Mouse (Mus musculus) heart, adult 18-20 months (tissue): ENCODE results near the gene Dmrtc2. TPM values are rescaled to one million over a fixed set of nuclear protein-coding genes. Genes with fewer than 3 reads are reported as not detected.
A peak's percentile ranks its signal among the peaks of the same experiment; 100 is the strongest.
"Not testable (repeated sequence)": the region's sequence is repeated elsewhere in the genome, so short reads cannot be mapped to it uniquely, and the experiment has no call there.

Experiments
- DNase-seq, 2 experiments: peaks; one replicate each; pipeline ENCODE4 v3.0.0; 2021 to 2022; ENCODE audit warnings: mixed read lengths in 1 of 2
- long read RNA-seq, 2 experiments: library from polyadenylated mRNA; stranded (forward); transcript quantifications; one replicate each; pipeline ENCODE4 v2.0.0; 2021
- total RNA-seq, 2 experiments: library from RNA; stranded (reverse); gene quantifications; 2 replicates each; pipeline ENCODE4 v1.2.3; 2021

The Dmrtc2 gene
- total RNA-seq, result not detected
- long read RNA-seq, experiment 1, result 0 reads
- long read RNA-seq, experiment 2, result 0 reads

- no peak for DNase-seq
These were observed at the start of gene Dmrtc2, which contains the start of gene Lypd4 for GRCm38 (mm10) chr7:24869532-24870165. Dmrtc2 (plus strand) TSS chr7:24870057. Lypd4 (minus strand) TSS chr7:24869941.

- DNase-seq, result no peak
These were observed 45.4 kb upstream of the Dmrtc2 start for GRCm38 (mm10) chr7:24824452-24824851.

DNA sequence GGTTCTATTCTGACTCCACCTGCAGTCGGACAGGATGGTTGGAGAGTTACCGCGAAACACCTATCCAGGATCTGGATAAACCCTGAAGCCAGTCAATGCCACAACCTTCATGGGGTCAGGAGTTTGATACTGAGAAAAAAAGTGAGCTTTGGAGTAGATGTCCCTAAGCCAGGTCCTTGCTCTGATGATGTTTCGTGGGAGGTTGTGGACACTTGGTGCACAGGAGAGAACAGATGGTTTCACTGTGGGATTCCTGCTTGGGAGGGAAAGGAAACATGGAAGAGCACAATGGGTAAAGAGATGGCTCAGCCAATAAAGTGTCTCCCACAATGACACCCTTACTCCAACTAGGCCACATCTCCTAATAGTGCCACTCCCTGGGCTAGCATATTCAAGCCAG, 42.7 kb upstream of the Dmrtc2 start:
- no peak for DNase-seq

DNA sequence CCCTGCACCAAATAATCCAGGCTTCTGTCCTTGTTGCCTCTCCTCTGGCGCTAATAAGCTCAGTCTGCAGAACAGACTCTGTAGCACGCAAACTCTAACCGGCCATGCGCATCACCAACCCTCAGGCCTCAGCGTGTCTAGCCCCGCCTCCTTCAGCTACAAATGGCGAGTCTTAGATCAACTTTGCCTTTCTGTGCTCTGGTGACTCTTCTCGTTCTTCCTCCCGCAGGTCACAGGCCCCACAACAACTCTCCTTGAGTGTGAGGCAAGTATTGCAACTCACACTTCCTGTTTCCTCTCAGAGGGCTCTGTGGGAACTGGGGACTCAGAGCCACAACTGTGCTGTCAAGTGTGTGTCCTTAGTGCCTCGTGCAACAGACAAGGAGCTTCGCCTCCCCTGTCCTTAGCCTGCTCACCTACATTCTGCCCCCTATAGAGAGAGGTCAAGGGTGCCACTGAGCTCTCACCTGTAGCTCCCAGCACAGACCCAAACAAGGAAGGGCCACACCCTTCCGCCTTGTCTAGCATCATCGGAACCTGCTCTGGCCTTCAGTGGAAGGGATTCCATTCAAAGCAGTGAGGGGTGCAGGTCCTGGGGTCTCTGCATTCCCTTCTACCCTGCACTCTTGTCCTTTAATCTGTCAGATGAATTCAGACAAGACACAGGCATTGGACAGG, 31.0 kb upstream of the Dmrtc2 start:
- not testable (repeated sequence) for DNase-seq

DNA sequence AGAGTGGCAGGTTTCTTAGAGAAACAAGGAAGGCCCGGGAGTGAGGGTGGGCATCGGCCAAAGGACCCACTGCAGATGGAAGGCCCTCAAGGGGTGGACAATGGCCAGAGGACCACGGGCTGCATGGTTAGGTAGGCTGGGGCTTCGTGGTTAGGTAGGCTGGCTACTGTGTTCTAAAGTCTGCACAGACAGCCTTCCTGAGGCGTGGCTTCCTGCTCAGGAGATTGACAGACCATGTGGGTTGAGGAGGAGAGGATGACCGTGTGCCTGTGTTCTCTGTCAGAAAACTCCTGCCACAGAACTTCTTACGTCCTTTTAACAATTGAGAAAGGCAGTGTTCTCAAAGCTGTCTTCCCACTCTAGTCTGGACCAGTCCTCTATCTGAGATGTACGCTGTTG, 30.4 kb upstream of the Dmrtc2 start:
- no peak for DNase-seq

DNA sequence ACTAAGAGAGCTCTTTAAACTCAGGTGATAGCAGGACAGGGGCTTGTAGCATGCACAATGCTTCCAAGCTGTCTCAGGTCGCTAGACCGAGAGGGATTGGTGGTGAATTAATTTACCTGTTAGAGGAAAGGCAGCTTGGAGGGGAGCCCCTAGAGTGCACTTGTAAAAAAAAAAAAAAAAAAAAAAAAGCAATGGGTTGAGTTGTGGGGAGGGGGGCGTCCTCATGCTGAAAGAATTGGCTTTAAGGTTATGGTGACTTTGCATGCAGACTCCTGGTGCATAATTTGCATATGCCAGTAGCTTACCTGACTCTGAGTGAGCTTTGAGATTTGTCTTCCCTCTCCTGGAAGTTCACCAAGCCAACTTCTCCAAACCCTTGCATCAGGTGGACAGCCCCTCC, 29.5 kb upstream of the Dmrtc2 start:
- no peak for DNase-seq

GRCm38 (mm10) chr7:24841009-24841408, 28.8 kb upstream of the Dmrtc2 start:
- DNase-seq, result no peak

DNA sequence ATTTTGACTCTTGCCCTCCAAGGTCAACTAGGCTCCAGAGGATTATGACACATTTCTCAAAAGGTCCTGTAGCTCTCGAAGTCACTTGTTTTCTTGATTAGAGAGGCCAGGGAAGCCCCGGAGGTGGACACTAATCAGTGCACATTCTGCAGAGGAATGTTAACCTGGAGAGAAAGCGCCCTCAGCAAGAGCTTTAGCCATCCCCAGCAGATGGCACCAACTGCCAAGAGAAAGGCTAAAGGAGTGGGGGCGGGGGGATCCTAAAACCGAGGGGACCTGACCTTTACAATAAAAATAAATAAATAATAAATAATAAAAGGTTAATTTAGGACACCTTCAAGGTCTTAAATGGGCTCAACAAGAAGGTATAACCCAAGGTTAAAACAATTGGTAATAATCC, 25.7 kb upstream of the Dmrtc2 start:
- DNase-seq, result no peak

DNA sequence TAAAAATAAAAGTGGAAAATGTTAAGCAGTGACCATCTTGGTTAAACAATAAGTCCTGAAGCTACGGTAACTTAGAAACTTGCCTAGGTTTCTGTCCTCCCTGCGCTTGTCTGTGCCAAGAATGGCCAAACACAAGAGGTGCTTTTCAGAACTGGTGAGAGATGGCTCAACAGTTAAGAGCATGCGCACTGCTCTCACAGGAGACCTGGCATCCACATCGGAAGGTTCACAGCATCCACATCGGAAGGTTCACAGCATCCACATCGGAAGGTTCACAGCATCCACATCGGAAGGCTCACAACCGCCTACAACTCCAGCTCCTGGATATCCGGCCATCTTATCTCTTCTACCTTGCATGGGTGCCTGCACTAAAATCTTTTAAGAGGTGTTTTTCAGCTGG, 24.7 kb upstream of the Dmrtc2 start:
- DNase-seq, result no peak

GRCm38 (mm10) chr7:24845713-24846112, 24.1 kb upstream of the Dmrtc2 start:
- peak in 1 of 2 experiments; percentile 5 for DNase-seq

- not testable (repeated sequence) for DNase-seq
These were observed 23.3 kb upstream of the Dmrtc2 start for GRCm38 (mm10) chr7:24846576-24846975.

DNA sequence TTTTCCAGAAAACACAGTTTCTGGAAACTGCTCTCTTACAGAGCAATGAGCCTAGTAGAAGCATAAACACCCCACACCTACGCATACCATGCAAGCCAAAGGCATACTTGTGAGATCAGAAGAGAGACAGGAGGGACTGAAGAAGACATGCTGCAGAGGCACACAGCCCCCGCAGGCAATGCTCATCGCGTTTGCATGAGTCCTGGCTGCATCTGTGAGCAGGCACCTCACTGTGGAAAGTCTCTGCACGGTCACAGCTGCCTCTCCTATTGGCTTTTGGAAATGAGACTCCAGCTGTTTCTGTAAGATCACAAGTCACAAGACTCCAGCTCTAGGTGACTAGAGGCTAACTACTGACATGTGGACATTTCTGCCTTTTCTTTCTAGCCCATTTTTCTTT, 19.7 kb upstream of the Dmrtc2 start:
- peak in 1 of 2 experiments; percentile 6 for DNase-seq

DNA sequence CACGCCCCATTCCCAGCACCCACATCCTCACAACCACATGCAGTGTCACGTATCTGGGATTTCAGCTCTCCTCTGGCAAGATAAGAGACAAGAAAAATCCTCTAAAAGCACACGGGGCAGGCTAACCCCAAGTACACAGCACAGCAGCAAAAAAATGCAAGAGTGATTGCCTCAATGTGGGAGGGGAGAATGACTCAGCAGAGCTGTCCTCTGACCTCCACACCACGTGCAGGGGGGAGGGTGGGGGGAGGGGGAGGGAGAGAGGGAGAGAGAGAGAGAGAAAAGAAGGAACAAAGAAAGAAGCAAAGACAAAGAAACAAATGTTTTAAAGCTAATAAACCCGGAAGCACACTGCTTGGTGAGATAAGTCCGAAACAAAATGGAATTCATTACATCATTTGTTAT, 19.0 kb upstream of the Dmrtc2 start:
- DNase-seq, result peak; percentile 9 to 19

DNA sequence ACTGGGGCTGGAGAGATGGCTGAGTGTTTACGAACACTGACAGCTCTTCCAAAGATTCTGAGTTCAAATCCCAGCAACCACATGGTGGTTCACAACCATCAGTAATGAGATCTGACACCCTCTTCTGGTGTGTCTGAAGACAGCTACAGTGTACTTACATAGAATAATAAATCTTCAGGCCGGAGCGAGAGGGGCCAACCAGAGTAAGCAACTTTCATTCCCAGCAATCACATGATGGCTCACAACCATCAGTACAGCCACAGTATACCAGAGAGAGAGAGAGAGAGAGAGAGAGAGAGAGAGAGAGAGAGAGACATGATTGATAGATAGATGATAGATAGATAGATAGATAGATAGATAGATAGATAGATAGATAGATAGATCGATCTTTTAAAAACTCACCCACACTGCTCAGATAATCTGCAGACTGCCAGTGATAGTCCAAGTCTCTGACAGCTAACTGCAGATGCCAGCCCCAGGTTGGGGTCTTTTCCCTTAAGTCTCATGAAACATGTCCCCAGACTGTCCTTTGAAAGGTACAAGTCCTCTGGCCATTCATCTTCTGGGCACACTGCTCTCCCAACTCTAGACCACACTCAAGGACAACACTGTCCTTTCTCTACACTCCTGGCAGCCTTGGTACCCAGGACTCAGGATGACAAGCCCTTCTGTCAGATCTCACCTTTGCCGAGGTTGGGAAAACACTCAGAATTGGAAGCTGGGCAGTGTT, 18.1 kb upstream of the Dmrtc2 start:
- no peak for DNase-seq

- no peak for DNase-seq
These were observed 17.2 kb upstream of the Dmrtc2 start for GRCm38 (mm10) chr7:24852557-24853232.

DNA sequence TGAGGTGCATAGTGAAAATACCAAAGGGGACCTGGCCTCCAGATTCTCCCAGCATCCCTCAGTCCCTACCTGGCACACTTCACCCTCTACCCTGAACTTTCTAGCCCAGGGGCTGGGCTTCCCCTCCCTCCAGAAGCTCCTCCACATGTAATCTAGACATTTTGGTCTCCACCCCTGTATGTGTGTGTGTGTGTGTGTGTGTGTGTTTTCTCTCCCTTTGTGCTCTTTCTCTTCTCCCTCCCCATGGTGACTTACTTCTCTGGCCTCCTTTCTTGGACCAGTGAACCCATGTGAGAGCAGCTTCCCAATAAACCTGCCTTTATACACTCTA, 16.7 kb upstream of the Dmrtc2 start:
- DNase-seq, result no peak

DNA sequence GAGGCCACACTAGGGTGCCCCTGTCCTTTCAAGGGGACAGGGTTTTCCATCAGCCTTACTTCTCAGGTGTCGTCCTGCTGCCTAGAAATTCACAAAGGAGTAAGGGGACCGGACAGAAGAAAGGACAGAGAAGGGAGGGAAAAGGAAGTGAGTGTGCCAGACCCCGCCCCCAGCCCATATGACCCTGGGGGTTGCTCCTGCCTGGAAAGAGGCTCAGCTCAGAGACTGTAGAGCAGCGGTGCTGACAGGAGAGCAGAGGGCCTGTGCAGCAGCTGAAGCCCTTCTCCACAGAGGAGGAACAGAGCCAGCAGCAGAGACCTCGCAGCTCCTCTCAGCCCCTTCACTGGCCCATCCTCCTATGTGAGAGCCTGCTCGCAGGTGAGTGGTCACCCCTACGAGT, 16.2 kb upstream of the Dmrtc2 start:
- no peak for DNase-seq

DNA sequence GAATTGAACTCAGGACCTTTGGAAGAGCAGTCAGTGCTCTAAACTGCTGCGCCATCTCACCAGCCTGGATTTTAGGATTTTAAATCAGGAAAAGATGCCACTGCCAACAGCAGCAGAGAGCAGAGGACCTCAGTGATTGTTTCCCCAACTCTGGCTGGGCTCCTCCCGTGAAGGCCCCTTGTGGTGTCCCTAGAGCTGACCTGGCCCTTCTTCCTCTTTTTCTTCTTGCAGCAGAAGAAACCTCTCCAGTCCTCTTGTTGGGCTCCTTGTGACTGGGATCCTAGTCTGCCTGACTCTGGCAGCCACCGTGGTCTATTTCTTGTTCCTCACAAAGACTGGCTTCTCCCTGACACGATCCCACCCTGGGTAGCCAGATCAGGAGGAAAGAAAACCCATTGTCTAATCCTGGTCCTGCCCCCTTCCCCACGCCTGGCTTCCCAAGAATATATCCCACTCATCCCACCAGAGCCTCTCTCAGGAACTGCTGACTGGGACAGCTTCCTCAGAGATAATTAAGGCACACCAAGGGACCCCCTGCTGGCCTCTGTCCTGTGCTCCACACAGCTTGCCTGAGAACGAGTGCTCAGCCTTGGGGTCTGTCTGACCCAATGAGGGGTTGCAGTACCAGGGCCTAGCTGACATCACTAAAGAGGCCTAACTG, 13.3 kb upstream of the Dmrtc2 start:
- no peak for DNase-seq

DNA sequence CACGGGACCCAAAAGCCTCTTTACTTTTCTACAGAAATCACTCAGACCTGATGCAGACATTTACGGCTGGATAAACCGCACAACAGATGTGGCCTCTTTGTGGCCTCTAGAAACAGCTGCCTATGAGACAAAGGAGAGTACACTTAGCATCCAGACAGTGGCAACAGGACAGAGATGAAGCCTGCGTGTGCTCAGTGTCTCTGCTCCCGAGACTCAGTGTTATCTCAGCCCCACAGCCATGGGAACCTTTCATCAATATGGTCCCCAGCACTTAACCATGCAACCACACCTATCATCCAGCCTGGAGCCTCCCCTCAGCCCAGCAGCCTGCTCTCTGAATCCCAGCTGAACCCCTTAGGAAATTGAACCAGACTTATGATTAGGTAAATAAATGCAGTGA, 10.6 kb upstream of the Dmrtc2 start:
- DNase-seq, result no peak

DNA sequence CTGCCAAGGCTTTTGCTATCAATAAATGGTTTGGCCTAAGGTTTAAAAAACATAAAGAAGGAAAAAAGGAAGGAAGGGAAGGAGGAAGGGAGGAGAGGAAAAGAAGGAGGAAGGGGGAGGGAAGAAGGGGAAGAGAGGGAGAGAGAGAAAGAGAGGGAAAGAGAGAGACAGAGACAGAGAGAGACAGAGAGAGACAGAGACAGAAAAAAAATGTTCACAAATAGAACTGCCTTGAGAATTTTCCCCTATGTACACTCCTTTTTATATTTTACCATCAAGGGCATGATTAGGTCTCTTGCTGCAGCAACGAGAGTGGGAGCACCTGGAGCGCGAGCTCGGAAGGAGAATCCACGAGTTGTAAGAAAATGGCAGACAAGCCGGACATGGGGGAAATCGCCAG, 7.9 kb upstream of the Dmrtc2 start, which contains the start of gene Gm9844:
TSS of gene Gm9844 (plus strand) at position 301 of the 400 bp plus-strand sequence.
- DNase-seq, result no peak

DNA sequence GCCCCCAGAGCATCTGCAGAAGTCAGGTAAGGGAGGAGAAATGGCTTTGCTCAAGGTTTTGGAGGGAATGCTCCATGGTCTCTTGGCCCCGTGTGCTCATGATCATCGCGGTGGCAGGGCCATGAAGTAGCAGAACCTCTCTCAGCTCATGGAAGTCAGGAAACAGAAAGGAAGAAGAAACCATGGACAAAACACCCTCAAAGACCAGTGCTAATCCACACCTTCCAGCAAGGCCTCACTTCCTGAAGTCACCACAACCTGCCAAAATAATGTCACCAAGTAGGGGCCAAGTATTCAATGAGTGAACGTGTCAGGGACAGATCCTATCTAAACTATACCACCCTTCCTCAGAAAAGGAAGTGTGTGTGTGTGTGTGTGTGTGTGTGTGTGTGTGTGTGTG, 7.0 kb upstream of the Dmrtc2 start:
- DNase-seq, result no peak

- DNase-seq, result no peak
These were observed 5.7 kb upstream of the Dmrtc2 start for GRCm38 (mm10) chr7:24864156-24864555.
